Mouse (Mus musculus): ENCODE results near the gene Strn4.

DNA sequence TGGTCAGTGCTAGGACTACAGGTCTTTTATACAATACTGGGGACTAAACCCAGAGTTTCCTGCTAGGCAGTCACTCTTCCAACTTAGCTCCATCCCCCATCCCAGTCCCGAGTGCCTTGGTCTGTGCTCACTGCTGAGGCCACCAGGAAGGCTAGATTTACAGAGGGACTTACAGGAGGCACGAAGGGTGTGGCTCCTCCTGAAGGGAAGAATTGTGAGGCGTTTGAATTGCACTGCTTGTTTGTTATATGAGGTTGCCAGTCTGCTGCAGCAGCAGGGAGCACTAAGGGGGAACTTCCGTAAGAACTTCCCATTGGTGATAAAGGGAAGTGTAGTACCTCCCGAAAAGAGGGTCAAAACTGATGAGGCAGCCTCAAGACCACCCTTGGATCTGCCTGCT, 64.9 kb downstream of the Strn4 start:
- no peak for TF ChIP-seq CTCF (IDR thresholded peaks at IDR 0.05; ENCODE audit: low read depth)
- no peak for TF ChIP-seq EP300 (IDR thresholded peaks at IDR 0.05; ENCODE audit: low read depth)

Measured in liver, postnatal 0 days (tissue).